8 mouse cellular contexts compared by ENCODE assay signal in genomic region chr13:47122537-47123430, GRCm38 (mm10). TPM values are rescaled to one million over a fixed set of nuclear protein-coding genes. Genes with fewer than 3 reads are reported as not detected.
A peak's percentile ranks its signal among the peaks of the same experiment; 100 is the strongest.
DNase-seq lines count a peak whose midpoint lies in the region; ATAC-seq and TF ChIP-seq lines count a peak whose summit lies in the region.

Rnf144b (plus strand) TSS chr13:47122656.

- ATAC-seq in liver, embryonic 14.5 days (ENCODE audit: insufficient read depth): no peak

- no peak for TF ChIP-seq CTCF in kidney, adult 2 months (conservative IDR thresholded peaks at IDR 0.05; ENCODE audit: insufficient read depth, insufficient read length, low read depth, low read length)
- TF ChIP-seq CTCF in liver, embryonic 14.5 days (IDR thresholded peaks at IDR 0.05; ENCODE audit: low read depth): no peak

- peak within 1 kb of the TSS; percentile 18 for H3K4me3 ChIP-seq in kidney, adult 2 months (ENCODE audit: insufficient read depth, low read depth, low read length)
- peak within 1 kb of the TSS; percentile 36 to 50 for H3K4me3 ChIP-seq in liver, embryonic 14.5 days (ENCODE audit: insufficient read depth in 1 of 2, low read depth in 2 of 2, low read length in 2 of 2)

- no peaks in the 10 kb centered on the region for H3K27me3 ChIP-seq in kidney, adult 2 months (replicated peaks; ENCODE audit: control insufficient read depth, insufficient read depth, low read length)
- H3K27me3 ChIP-seq in liver, embryonic 14.5 days (ENCODE audit: control insufficient read depth, insufficient read depth, low read length): peaks cover 42% of the 10 kb centered on the region

- no peak within 1 kb of the TSS for H3K27ac ChIP-seq in kidney, adult 2 months (ENCODE audit: insufficient read depth, low read depth, low read length)
- no peak within 1 kb of the TSS for H3K27ac ChIP-seq in liver, embryonic 14.5 days

- H3K36me3 ChIP-seq in kidney, adult 2 months (ENCODE audit: control insufficient read depth, insufficient read depth, low read length): no peaks in the 10 kb centered on the region
- no peaks in the 10 kb centered on the region for H3K36me3 ChIP-seq in liver, embryonic 14.5 days (replicated peaks; ENCODE audit: control insufficient read depth, insufficient read depth, low read depth)

- no peak for TF ChIP-seq EP300 in liver, embryonic 14.5 days (IDR thresholded peaks at IDR 0.05; ENCODE audit: low read depth)

- WGBS in kidney, adult 2 months: 4% methylated on average over 55 of the region's 55 CpGs
- 3% methylated on average over 55 of the region's 55 CpGs for WGBS in liver, embryonic 14.5 days (ENCODE audit: insufficient replicate concordance)

- H3K9ac ChIP-seq in liver, embryonic 14.5 days (replicated peaks): 0 out of 2 replicates have a peak within 1 kb of the TSS, but pooled peaks have one; percentile 33

- H3K9me3 ChIP-seq in liver, embryonic 14.5 days (ENCODE audit: control insufficient read depth, low read length): no peaks in the 10 kb centered on the region

- peak; percentile 19 for DNase-seq in kidney, adult 2 months
- DNase-seq in kidney, adult 9 months: no peak
- peak; percentile 60 for DNase-seq in embryo, embryonic 9.5 days (ENCODE audit: extremely low spot score)
- DNase-seq in heart, adult 8-10 months (ENCODE audit: low spot score): no peak
- DNase-seq in kidney, postnatal 10 days: peak; percentile 61
- no peak for DNase-seq in liver, embryonic 14.5 days (ENCODE audit: low read depth in 3 of 3, low spot score in 3 of 3)
- DNase-seq in neural tube, embryonic 10.5 days (ENCODE audit: extremely low spot score, low spot score): peak; percentile 57
- peak; percentile 58 for DNase-seq in thymus, postnatal 0 days (ENCODE audit: low spot score)

- no peak for TF ChIP-seq POLR2A in kidney, adult 2 months (IDR thresholded peaks at IDR 0.05; ENCODE audit: low read depth, low read length)

- peak within 1 kb of the TSS; percentile 55 for H3K4me2 ChIP-seq in liver, embryonic 14.5 days (ENCODE audit: low read depth)

- no peaks in the 10 kb centered on the region; the same call in 1 of the 2 replicates for H3K4me1 ChIP-seq in kidney, adult 2 months (ENCODE audit: control insufficient read depth, insufficient read depth, low read length)
- H3K4me1 ChIP-seq in liver, embryonic 14.5 days (replicated peaks; ENCODE audit: control insufficient read depth in 2 of 2, insufficient read depth in 2 of 2, low read length in 1 of 2): peaks cover 0 to 5% of the 10 kb centered on the region in 2 experiments; a peak in 2 of 4 replicates

RNA-seq across cellular contexts. Expression of gene Rnf144b, which starts in this region (rescaled TPM):
- 3.1 and 3.2 TPM in 2 replicates for polyA plus RNA-seq in kidney, adult 2 months (2012; rRNA removed)
- 10 to 100 TPM; 21.8 to 26.8 (median 26.2) TPM for total RNA-seq in heart, adult 8-10 months (2022)
- 1.4 and 1.6 TPM in 2 replicates for polyA plus RNA-seq in liver, embryonic 14.5 days (2012; rRNA removed)
- 1.9 and 2.2 TPM in 2 replicates for polyA plus RNA-seq in liver, embryonic 14.5 days (2014; fragmentation: Nextera tagmentation; extraction: Ambion mirVana)
- 1.2 and 1.3 TPM in 2 replicates for polyA plus RNA-seq in thymus, postnatal 0 days (2015; fragmentation: Nextera tagmentation; extraction: Ambion mirVana)

Comparison
In these comparisons a context has a peak if more than half of its experiments do, and no peak if none do; other contexts are left out.
1. DNase-seq: peak in kidney, adult 2 months (single experiment), embryo, embryonic 9.5 days (single experiment), kidney, postnatal 10 days (single experiment), neural tube, embryonic 10.5 days (single experiment) and thymus, postnatal 0 days (single experiment); none in kidney, adult 9 months (single experiment), heart, adult 8-10 months (single experiment) and liver, embryonic 14.5 days (0 of 3).